Mouse (Mus musculus) myocyte (in vitro differentiated cells): ENCODE measurements around the gene Tmprss9.

Experiments
- CEBPB ChIP-seq: IDR thresholded peaks from 2 replicates; pipeline ENCODE4 v1.6.1; 2011; ENCODE audit warnings: mild to moderate bottlenecking, moderate library complexity; ENCODE audit not compliant: poor library complexity, insufficient read depth, severe bottlenecking
- E2F4 ChIP-seq: IDR thresholded peaks from one replicate; pipeline ENCODE4 v1.6.1; 2011; ENCODE audit warnings: mild to moderate bottlenecking, control low read depth, moderate library complexity; ENCODE audit not compliant: insufficient read depth
- MAX ChIP-seq: IDR thresholded peaks from one replicate; pipeline ENCODE4 v1.6.1; 2011; ENCODE audit warnings: low read depth, mild to moderate bottlenecking, control low read depth
- MYOD1 ChIP-seq, 3 experiments: IDR thresholded peaks; one replicate each; pipeline ENCODE4 v1.6.1; 2011; ENCODE audit warnings: control low read depth in 2 of 3, low read depth in 2 of 3, mild to moderate bottlenecking in 2 of 3, moderate library complexity in 1 of 3; ENCODE audit not compliant: insufficient read length in 2 of 3, control insufficient read depth in 1 of 3
- POLR2A ChIP-seq: IDR thresholded peaks from one replicate; pipeline ENCODE4 v1.6.1; 2011; ENCODE audit warnings: low read depth, mild to moderate bottlenecking, control low read depth, moderate library complexity; ENCODE audit not compliant: insufficient read length
- POLR2AphosphoS2 ChIP-seq: IDR thresholded peaks from one replicate; pipeline ENCODE4 v1.6.1; 2011; ENCODE audit warnings: low read depth, control low read depth; ENCODE audit not compliant: insufficient read length
- REST ChIP-seq: IDR thresholded peaks from one replicate; pipeline ENCODE4 v1.6.1; 2011; ENCODE audit warnings: mild to moderate bottlenecking, control low read depth, moderate library complexity; ENCODE audit not compliant: insufficient read depth, insufficient read length
- SRF ChIP-seq: IDR thresholded peaks from one replicate; pipeline ENCODE4 v1.6.1; 2011; ENCODE audit warnings: low read depth; ENCODE audit not compliant: control insufficient read depth, insufficient read length
- TCF12 ChIP-seq: IDR thresholded peaks from one replicate; pipeline ENCODE4 v1.6.1; 2011; ENCODE audit warnings: mild to moderate bottlenecking, control low read depth; ENCODE audit not compliant: poor library complexity, insufficient read depth, severe bottlenecking
- TCF3 ChIP-seq: IDR thresholded peaks from one replicate; pipeline ENCODE4 v1.6.1; 2011; ENCODE audit warnings: low read depth, control low read depth; ENCODE audit not compliant: insufficient read length
- USF1 ChIP-seq: IDR thresholded peaks from one replicate; pipeline ENCODE4 v1.6.1; 2011; ENCODE audit warnings: low read depth, mild to moderate bottlenecking, control low read depth, moderate library complexity

DNA sequence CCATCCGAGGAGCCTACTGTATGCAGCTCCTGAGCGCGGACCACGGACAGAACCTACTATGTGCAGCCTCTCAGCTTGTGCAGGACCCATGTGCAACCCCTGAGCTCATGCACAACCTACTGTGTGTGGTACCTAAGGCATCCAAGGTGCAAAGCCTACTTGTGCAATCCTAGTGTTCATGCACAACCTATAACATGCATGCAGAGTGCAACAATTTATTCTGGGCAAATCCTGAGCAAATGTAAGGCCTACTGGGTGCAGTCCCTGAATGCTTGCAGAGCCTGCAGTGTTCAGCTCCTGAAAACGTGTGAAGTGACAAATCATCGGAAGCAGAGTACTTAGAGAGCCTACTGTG, 65.1 kb downstream of the Tmprss9 start:
- no peak for TF ChIP-seq POLR2A
- TF ChIP-seq CEBPB: no peak
- no peak for TF ChIP-seq TCF12
- TF ChIP-seq E2F4: no peak
- TF ChIP-seq MAX: no peak
- no peak for TF ChIP-seq MYOD1 (IDR thresholded peaks at IDR 0.05; ENCODE audit: control insufficient read depth in 1 of 3, insufficient read length in 2 of 3, low read depth in 2 of 3)
- no peak for TF ChIP-seq USF1
- TF ChIP-seq TCF3: no peak
- no peak for TF ChIP-seq SRF
- no peak for TF ChIP-seq POLR2AphosphoS2
- TF ChIP-seq REST: no peak
